In the genomic region with DNA sequence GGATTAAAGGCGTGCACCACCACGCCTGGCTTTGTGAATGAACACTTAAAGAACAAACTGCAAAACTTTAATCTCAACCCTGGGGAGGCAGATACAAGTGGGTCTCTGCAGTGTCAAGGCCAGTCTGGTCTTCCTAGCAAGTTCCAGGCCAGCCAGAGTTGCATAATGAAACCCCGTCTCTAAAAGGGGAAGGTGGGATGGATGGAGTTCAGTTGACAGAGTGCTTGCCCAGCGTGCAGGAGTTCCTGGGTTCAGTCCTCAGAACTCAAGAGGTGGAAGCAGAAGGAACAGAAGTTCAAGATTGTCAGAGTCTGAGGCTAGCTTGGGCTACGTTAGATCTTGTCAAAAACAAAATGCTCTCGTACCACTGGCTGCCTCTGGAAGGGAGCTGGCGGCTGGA, we compare ENCODE assay signal across 23 mouse cellular contexts. TPM values are rescaled to one million over a fixed set of nuclear protein-coding genes. Genes with fewer than 3 reads are reported as not detected.
DNase-seq lines count a peak whose midpoint lies in the region; ATAC-seq lines count a peak whose summit lies in the region.
"Had no signal": no experiment of that assay in that cellular context is flagged by ENCODE, and none has a peak within 500 bp of the region (broad histone marks: within the 10 kb centered on the region; RNA-seq: fewer than 3 reads in every experiment).

No protein-coding gene starts in this region.

- 0 out of 2 replicates have a peak, but pooled peaks have one; percentile 27 for ATAC-seq in common myeloid progenitor, adult 5-6 weeks (replicated peaks; ENCODE audit: low read depth, poor library complexity, severe bottlenecking)
- peak; percentile 61 for ATAC-seq in granulocyte monocyte progenitor cell, adult 5-6 weeks (replicated peaks; ENCODE audit: poor library complexity, severe bottlenecking)
- peak; percentile 66 for ATAC-seq in megakaryocyte progenitor cell, adult 5-6 weeks (replicated peaks; ENCODE audit: poor library complexity)
- ATAC-seq: activated CD4-positive, CD25-positive, alpha-beta regulatory T cell, adult 4 months; CD4-positive, CD25-positive, alpha-beta regulatory T cell, adult 4 months; Patski had no signal

- intact Hi-C loops in left cerebral cortex, postnatal 10 days (cut with DNase I), result no loop called here

- DNase-seq in MN1 (ENCODE audit: low spot score) (no peak), adipocyte (ENCODE audit: low spot score) (no peak)
- no peak for DNase-seq in left cerebral cortex, postnatal 10 days (ENCODE audit: extremely low spot score in 1 of 2, low spot score in 2 of 2)
- DNase-seq: adrenal gland, adult 2 months; adrenal gland, adult 8-10 months; adrenal gland, postnatal 10 days; adrenal gland, postnatal 14 days; adrenal gland, postnatal 25 days; adrenal gland, postnatal 36 days; B cell, adult 2 months; cerebellum, adult 11 months; cerebellum, adult 11-12 months; cerebellum, adult 18-20 months; cerebellum, adult 2 months; cerebellum, adult 8-10 months had no signal

RNA-seq across cellular contexts. Expression of gene Xkr7, which starts 5.6 kb away (rescaled TPM):
- not detected in 2 replicates for total RNA-seq in common myeloid progenitor, adult 5-6 weeks (2017)
- not detected in 2 replicates for total RNA-seq in granulocyte monocyte progenitor cell, adult 5-6 weeks (2014; fragmentation: Nextera tagmentation)
- not detected in 2 replicates for total RNA-seq in granulocyte monocyte progenitor cell, adult 5-6 weeks (2017)
- not detected in 2 replicates for total RNA-seq in megakaryocyte progenitor cell, adult 5-6 weeks (2015)
- not detected in 2 replicates for total RNA-seq in megakaryocyte progenitor cell, adult 5-6 weeks (2017)
- total RNA-seq in left cerebral cortex, postnatal 10 days (2021), result 10 to 100 TPM; 11.8 to 12.4 TPM
- total RNA-seq: CH12.LX, MEL had no signal

RNA-seq across cellular contexts. Expression of gene Pdrg1, which starts 10.8 kb away (rescaled TPM):
- 109 and 138 TPM in 2 replicates for total RNA-seq in common myeloid progenitor, adult 5-6 weeks (2017)
- 62.9 and 67.0 TPM in 2 replicates for total RNA-seq in granulocyte monocyte progenitor cell, adult 5-6 weeks (2014; fragmentation: Nextera tagmentation)
- total RNA-seq in granulocyte monocyte progenitor cell, adult 5-6 weeks (2017), result 98.2 and 108 TPM in 2 replicates
- 59.1 and 59.5 TPM in 2 replicates for total RNA-seq in megakaryocyte progenitor cell, adult 5-6 weeks (2015)
- total RNA-seq in megakaryocyte progenitor cell, adult 5-6 weeks (2017), result 178 and 193 TPM in 2 replicates
- 10 to 100 TPM; 59.8 to 60.9 TPM for total RNA-seq in left cerebral cortex, postnatal 10 days (2021)

RNA-seq across cellular contexts. Expression of gene Ccm2l, which starts 39.7 kb away (rescaled TPM):
- total RNA-seq in common myeloid progenitor, adult 5-6 weeks (2017), result 0.73 TPM in 1 of 2 replicates, not detected in the other
- total RNA-seq in granulocyte monocyte progenitor cell, adult 5-6 weeks (2014; fragmentation: Nextera tagmentation), result 7.7 and 11.6 TPM in 2 replicates
- 0.21 and 3.3 TPM in 2 replicates for total RNA-seq in granulocyte monocyte progenitor cell, adult 5-6 weeks (2017)
- 2.5 and 2.8 TPM in 2 replicates for total RNA-seq in megakaryocyte progenitor cell, adult 5-6 weeks (2015)
- total RNA-seq in megakaryocyte progenitor cell, adult 5-6 weeks (2017), result 1.2 and 2.2 TPM in 2 replicates
- total RNA-seq in left cerebral cortex, postnatal 10 days (2021), result 1 to 10 TPM; 6.8 to 7.1 TPM
- total RNA-seq: CH12.LX, MEL had no signal

Comparison
In these comparisons a context has a peak if more than half of its experiments do, and no peak if none do; other contexts are left out.
1. RNA of gene Xkr7, which starts 5.6 kb away (total RNA-seq): 11.8 to 12.4 TPM in left cerebral cortex, postnatal 10 days; not detected in common myeloid progenitor, adult 5-6 weeks, not detected in granulocyte monocyte progenitor cell, adult 5-6 weeks and not detected in megakaryocyte progenitor cell, adult 5-6 weeks; every median in the first group is over 10 times any median in the second.
2. Peak in every context shown above with its lines, with median percentiles within 50 percentile points of each other: ATAC-seq.